Mouse (Mus musculus) CH12.LX (cell line): ENCODE results near the gene Ldlr. TPM values are rescaled to one million over a fixed set of nuclear protein-coding genes. Genes with fewer than 3 reads are reported as not detected.

Source experiments
- DNase-seq: peaks from one replicate; pipeline ENCODE4 v3.0.0-alpha.2; 2013; ENCODE audit errors: extremely low read depth
- H3K27ac ChIP-seq: 2 replicates; pipeline ENCODE4 v1.5.1; 2012; ENCODE audit warnings: low read depth, mild to moderate bottlenecking, control low read depth, moderate library complexity; ENCODE audit not compliant: insufficient read depth
- H3K27me3 ChIP-seq: replicated peaks from 2 replicates; pipeline ENCODE3; 2012; ENCODE audit warnings: inconsistent platforms
- H3K36me3 ChIP-seq, 2 experiments: replicated peaks in 1 of 2; 2 replicates each; pipeline versions ENCODE3 to v1.6.1; 2012; ENCODE audit warnings: inconsistent platforms in 1 of 2, low read length in 1 of 2, mild to moderate bottlenecking in 1 of 2, mixed read lengths in 1 of 2, moderate library complexity in 1 of 2; ENCODE audit not compliant: control insufficient read depth in 1 of 2, insufficient read depth in 1 of 2
- H3K4me1 ChIP-seq, 2 experiments: 2 replicates each; pipeline ENCODE4 v1.6.1; 2012; ENCODE audit warnings: inconsistent platforms in 1 of 2, moderate library complexity in 1 of 2; ENCODE audit not compliant: insufficient read depth in 2 of 2, control insufficient read depth in 1 of 2
- H3K4me2 ChIP-seq: 2 replicates; pipeline ENCODE4 v1.6.1; 2012; ENCODE audit warnings: low read depth, mild to moderate bottlenecking, control low read depth; ENCODE audit not compliant: poor library complexity, insufficient read depth, severe bottlenecking
- H3K4me3 ChIP-seq, 3 experiments: fragments of 150-350 bp in 1 of 3; sonication (generic) in 1 of 3; replicated peaks in 1 of 3; 2 replicates each; pipeline versions ENCODE3 to v1.5.1; 2011 to 2012; ENCODE audit warnings: low read depth in 2 of 3, low read length in 2 of 3, mild to moderate bottlenecking in 2 of 3, moderate library complexity in 2 of 3, control low read depth in 1 of 3, improper control_type of control experiment in 1 of 3, inconsistent platforms in 1 of 3, mixed read lengths in 1 of 3; ENCODE audit not compliant: poor library complexity in 1 of 3
- H3K79me2 ChIP-seq: replicated peaks from 2 replicates; pipeline ENCODE4 v1.6.1; 2012; ENCODE audit warnings: mild to moderate bottlenecking, moderate library complexity; ENCODE audit not compliant: control insufficient read depth, poor library complexity, insufficient read depth, severe bottlenecking; ENCODE audit errors: extremely low read depth
- H3K9ac ChIP-seq: 2 replicates; pipeline ENCODE4 v1.6.1; 2012; ENCODE audit warnings: low read depth, mild to moderate bottlenecking, control low read depth, moderate library complexity; ENCODE audit not compliant: insufficient read depth
- H3K9me3 ChIP-seq: replicated peaks from 2 replicates; pipeline ENCODE3; 2012; ENCODE audit warnings: low read length, inconsistent platforms, mixed read lengths
- BHLHE40 ChIP-seq: IDR thresholded peaks from 2 replicates; pipeline ENCODE4 v1.6.1; 2011; ENCODE audit warnings: mild to moderate bottlenecking, low read depth, low read length, improper control_type of control experiment
- CHD1 ChIP-seq: IDR thresholded peaks from 2 replicates; pipeline ENCODE4 v1.6.1; 2012; ENCODE audit warnings: low read depth, low read length, improper control_type of control experiment, inconsistent platforms
- CTCF ChIP-seq, 2 experiments: IDR thresholded peaks in 1 of 2; conservative IDR thresholded peaks in 1 of 2; 2 replicates each; pipeline ENCODE4 v1.5.1; 2011 to 2012; ENCODE audit warnings: low read depth in 2 of 2, low read length in 2 of 2, improper control_type of control experiment in 1 of 2, inconsistent platforms in 1 of 2, mild to moderate bottlenecking in 1 of 2, moderate library complexity in 1 of 2
- E2F4 ChIP-seq: IDR thresholded peaks from 2 replicates; pipeline ENCODE4 v1.6.1; 2011; ENCODE audit warnings: low read depth, low read length, improper control_type of control experiment; ENCODE audit not compliant: insufficient replicate concordance
- ELF1 ChIP-seq: IDR thresholded peaks from 2 replicates; pipeline ENCODE4 v1.6.1; 2014; ENCODE audit warnings: low read depth, mild to moderate bottlenecking, inconsistent platforms, low read length, improper control_type of control experiment
- EP300 ChIP-seq: IDR thresholded peaks from 2 replicates; pipeline ENCODE4 v1.6.1; 2011; ENCODE audit warnings: low read length, improper control_type of control experiment
- HCFC1 ChIP-seq: IDR thresholded peaks from 2 replicates; pipeline ENCODE4 v1.6.1; 2012; ENCODE audit warnings: low read depth, mild to moderate bottlenecking, inconsistent platforms, low read length, improper control_type of control experiment
- IRF4 ChIP-seq: IDR thresholded peaks from 2 replicates; pipeline ENCODE4 v1.6.1; 2014; ENCODE audit warnings: low read depth, mild to moderate bottlenecking, inconsistent platforms, low read length, improper control_type of control experiment
- JUN ChIP-seq: IDR thresholded peaks from 2 replicates; pipeline ENCODE4 v1.6.1; 2011; ENCODE audit warnings: low read depth, mild to moderate bottlenecking, low read length, improper control_type of control experiment, moderate library complexity; ENCODE audit not compliant: insufficient read depth
- JUND ChIP-seq: conservative IDR thresholded peaks from 2 replicates; pipeline ENCODE4 v1.6.1; 2011; ENCODE audit warnings: low read depth, low read length, improper control_type of control experiment
- KAT2A ChIP-seq: IDR thresholded peaks from 2 replicates; pipeline ENCODE4 v1.6.1; 2012; ENCODE audit warnings: low read length, improper control_type of control experiment, inconsistent platforms; ENCODE audit not compliant: insufficient replicate concordance
- MAFK ChIP-seq: IDR thresholded peaks from 2 replicates; pipeline ENCODE4 v1.6.1; 2011; ENCODE audit warnings: low read length, improper control_type of control experiment; ENCODE audit not compliant: insufficient replicate concordance
- MAX ChIP-seq: IDR thresholded peaks from 2 replicates; pipeline ENCODE4 v1.6.1; 2011; ENCODE audit warnings: low read length, improper control_type of control experiment
- MAZ ChIP-seq: IDR thresholded peaks from 2 replicates; pipeline ENCODE4 v1.6.1; 2012; ENCODE audit warnings: low read depth, mild to moderate bottlenecking, inconsistent platforms, low read length, improper control_type of control experiment, moderate library complexity
- MEF2A ChIP-seq: IDR thresholded peaks from 2 replicates; pipeline ENCODE4 v1.6.1; 2014; ENCODE audit warnings: low read depth, mild to moderate bottlenecking, inconsistent platforms, low read length, improper control_type of control experiment, borderline replicate concordance
- MYC ChIP-seq: IDR thresholded peaks from 2 replicates; pipeline ENCODE4 v1.6.1; 2011; ENCODE audit warnings: low read depth, mild to moderate bottlenecking, improper control_type of control experiment, low read length
- NELFE ChIP-seq: IDR thresholded peaks from 2 replicates; pipeline ENCODE4 v1.6.1; 2011; ENCODE audit warnings: low read depth, low read length, improper control_type of control experiment
- POLR2A ChIP-seq: IDR thresholded peaks from 2 replicates; pipeline ENCODE4 v1.6.1; 2011; ENCODE audit warnings: low read depth, mild to moderate bottlenecking, improper control_type of control experiment, low read length
- POLR2AphosphoS2 ChIP-seq: IDR thresholded peaks from 2 replicates; pipeline ENCODE4 v1.6.1; 2011; ENCODE audit warnings: low read depth, low read length, improper control_type of control experiment
- RAD21 ChIP-seq: IDR thresholded peaks from 2 replicates; pipeline ENCODE4 v1.6.1; 2011; ENCODE audit warnings: low read depth, mild to moderate bottlenecking, low read length, improper control_type of control experiment, moderate library complexity
- RCOR1 ChIP-seq: conservative IDR thresholded peaks from 2 replicates; pipeline ENCODE4 v1.6.1; 2012; ENCODE audit warnings: low read depth, mild to moderate bottlenecking, inconsistent platforms, low read length, improper control_type of control experiment
- SMC3 ChIP-seq: IDR thresholded peaks from 2 replicates; pipeline ENCODE4 v1.6.1; 2011; ENCODE audit warnings: low read depth, low read length, improper control_type of control experiment
- TBP ChIP-seq: conservative IDR thresholded peaks from 2 replicates; pipeline ENCODE4 v1.6.1; 2011; ENCODE audit warnings: low read depth, low read length, improper control_type of control experiment
- TCF12 ChIP-seq: IDR thresholded peaks from 2 replicates; pipeline ENCODE4 v1.6.1; 2014; ENCODE audit warnings: low read depth, mild to moderate bottlenecking, inconsistent platforms, low read length, improper control_type of control experiment
- UBTF ChIP-seq: IDR thresholded peaks from 2 replicates; pipeline ENCODE4 v1.6.1; 2012; ENCODE audit warnings: low read depth, mild to moderate bottlenecking, inconsistent platforms, low read length, improper control_type of control experiment, moderate library complexity
- USF1 ChIP-seq: IDR thresholded peaks from 2 replicates; pipeline ENCODE4 v1.6.1; 2014; ENCODE audit warnings: low read depth, mild to moderate bottlenecking, inconsistent platforms, low read length, improper control_type of control experiment
- ZKSCAN1 ChIP-seq: IDR thresholded peaks from 2 replicates; pipeline ENCODE4 v1.6.1; 2012; ENCODE audit warnings: low read depth, inconsistent platforms, low read length, improper control_type of control experiment, borderline replicate concordance
- ZNF384 ChIP-seq: IDR thresholded peaks from 2 replicates; pipeline ENCODE4 v1.6.1; 2012; ENCODE audit warnings: low read depth, low read length, improper control_type of control experiment, inconsistent platforms
- dilution Hi-C: fragments of 300-500 bp; cut with MboI; formaldehyde crosslinking; loops from 2 replicates; pipeline ENCODE4 v1.14.3; 2020; ENCODE audit warnings: low sequenced_read_pairs; ENCODE audit not compliant: extremely low pct_unique_long_range_greater_than_20kb, extremely low pct_ligation_motif_present
- in situ Hi-C: fragments of 300-500 bp; cut with MboI; formaldehyde crosslinking; loops from 3 replicates; pipeline ENCODE4 v1.14.3; 2019; ENCODE audit warnings: low sequenced_read_pairs, low pct_ligation_motif_present, low pct_unique_long_range_greater_than_20kb, mixed read lengths
- polyA plus RNA-seq: library from polyadenylated mRNA; unstranded; fragments of >175 nt; gene quantifications from 2 replicates; pipeline ENCODE4 v1.2.1, GENCODE M21; 2012; ENCODE audit warnings: low read depth; ENCODE audit not compliant: insufficient read length
- total RNA-seq, 2 experiments: library from RNA; depleted of rRNA; stranded (reverse); fragments of 300-350 nt in 1 of 2; fragments of >200 nt in 1 of 2; gene quantifications; 2 replicates each; pipeline ENCODE4 v1.2.3; 2012 to 2014

Gene Ldlr
- total and polyA plus RNA-seq, 3 experiments = 24.0 to 34.7 (median 24.9) TPM

DNA sequence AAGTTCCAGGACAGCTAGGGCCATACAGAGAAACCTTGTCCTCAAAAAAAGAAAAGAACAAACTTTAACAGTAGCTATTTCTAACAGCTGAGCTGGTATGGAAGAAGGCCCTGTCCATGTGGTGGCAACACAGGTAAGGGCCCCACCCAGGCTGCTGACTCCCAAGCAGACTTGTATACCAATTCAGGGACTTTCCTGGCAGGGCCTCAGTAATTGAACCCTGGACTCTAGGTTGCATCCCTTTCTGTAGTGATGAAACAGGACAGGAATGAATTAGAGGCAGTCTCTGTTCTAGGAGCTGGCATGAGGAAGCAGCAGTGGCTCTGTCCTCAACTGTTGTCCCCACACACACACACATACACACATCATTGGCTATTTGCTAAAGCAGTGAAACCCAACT is 29.2 kb upstream of the Ldlr start:
- TF ChIP-seq USF1 (no peak), POLR2AphosphoS2 (no peak), JUN (no peak), RAD21 (no peak), CHD1 (no peak), HCFC1 (no peak), POLR2A (no peak), MAZ (no peak), NELFE (no peak), ZNF384 (no peak), MEF2A (no peak), MAFK (no peak), MAX (no peak), JUND (no peak), BHLHE40 (no peak), ZKSCAN1 (no peak), E2F4 (no peak), SMC3 (no peak), TBP (no peak)
- peaks cover 2 to 8% of the 10 kb centered on the region in 2 experiments; a peak in 2 of 4 replicates for H3K4me1 ChIP-seq
- no peaks in the 10 kb centered on the region for H3K79me2 ChIP-seq
- dilution Hi-C loops = no loop called here
- H3K27me3 ChIP-seq = no peaks in the 10 kb centered on the region
- DNase-seq = no peak
- no peak overlapping the region for H3K9ac ChIP-seq
- H3K36me3 ChIP-seq = peaks cover 49 to 89% of the 10 kb centered on the region in 2 experiments
- in situ Hi-C loops = loop anchor here (5.0 kb wide), 1 partner anchor 108 kb away; no protein-coding TSS in a partner anchor
- H3K9me3 ChIP-seq = no peaks in the 10 kb centered on the region
- no peak overlapping the region for H3K27ac ChIP-seq
- no peak overlapping the region for H3K4me3 ChIP-seq
- no peak overlapping the region for H3K4me2 ChIP-seq

DNA sequence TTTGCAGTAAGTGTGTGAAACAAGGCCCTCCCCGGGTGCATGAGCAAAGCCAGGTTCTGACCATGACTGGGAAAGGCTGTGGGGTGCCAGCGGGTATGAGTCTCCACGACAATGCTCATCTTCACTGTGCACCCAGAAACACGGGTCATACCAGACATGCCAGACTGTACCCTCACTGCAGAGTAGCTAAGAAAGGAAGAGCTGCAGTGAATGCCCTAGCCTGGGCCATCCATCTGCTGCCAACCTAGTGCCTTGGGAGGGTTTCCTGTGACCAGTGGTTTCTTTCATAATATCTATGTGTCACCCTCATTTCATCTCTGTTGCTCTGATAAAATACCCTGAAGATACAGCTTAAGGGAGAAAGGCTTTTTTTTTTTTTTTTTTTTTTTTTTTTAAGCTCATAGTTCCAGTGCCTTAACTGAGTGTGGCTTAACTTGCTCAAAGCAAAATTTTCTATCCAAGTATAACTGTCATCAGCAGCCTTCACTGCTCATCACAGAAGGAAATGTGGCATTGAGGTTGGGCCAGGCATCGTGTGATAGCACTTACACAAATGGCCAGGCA is 28.0 kb upstream of the Ldlr start:
- Histone ChIP-seq H3K36me3 (peaks cover 50 to 90% of the 10 kb centered on the region in 2 experiments), H3K9me3 (no peaks in the 10 kb centered on the region), H3K9ac (no peak overlapping the region), H3K4me1 (peaks cover 2 to 8% of the 10 kb centered on the region in 2 experiments; a peak in 2 of 4 replicates), H3K4me2 (no peak overlapping the region), H3K79me2 (no peaks in the 10 kb centered on the region), H3K27ac (no peak overlapping the region), H3K27me3 (no peaks in the 10 kb centered on the region), H3K4me3 (no peak overlapping the region)
- DNase-seq = no peak
- dilution Hi-C loops = no loop called here
- in situ Hi-C loops = no loop called here
- no peak for TF ChIP-seq POLR2A
- TF ChIP-seq ELF1 = no peak
- TF ChIP-seq UBTF = no peak
- TF ChIP-seq MAZ = no peak
- no peak for TF ChIP-seq IRF4
- no peak for TF ChIP-seq TCF12
- TF ChIP-seq KAT2A = no peak
- TF ChIP-seq ZNF384 = no peak
- no peak for TF ChIP-seq RCOR1
- TF ChIP-seq CHD1 = no peak
- TF ChIP-seq CTCF (conservative IDR thresholded peaks at IDR 0.05 in 1 of 2, IDR thresholded peaks at IDR 0.05 in 1 of 2; ENCODE audit: low read depth in 2 of 2, low read length in 2 of 2) = no peak
- TF ChIP-seq RAD21 = no peak
- TF ChIP-seq EP300 = no peak
- TF ChIP-seq MYC = no peak
